Mouse (Mus musculus): Measurements from ENCODE around the gene Nkain4. TPM values are rescaled to one million over a fixed set of nuclear protein-coding genes. Genes with fewer than 3 reads are reported as not detected.
A peak's percentile ranks its signal among the peaks of the same experiment; 100 is the strongest.

Gene Nkain4
- polyA plus RNA-seq, 1 experiment from 2014 or later, result 53.3 TPM

DNA sequence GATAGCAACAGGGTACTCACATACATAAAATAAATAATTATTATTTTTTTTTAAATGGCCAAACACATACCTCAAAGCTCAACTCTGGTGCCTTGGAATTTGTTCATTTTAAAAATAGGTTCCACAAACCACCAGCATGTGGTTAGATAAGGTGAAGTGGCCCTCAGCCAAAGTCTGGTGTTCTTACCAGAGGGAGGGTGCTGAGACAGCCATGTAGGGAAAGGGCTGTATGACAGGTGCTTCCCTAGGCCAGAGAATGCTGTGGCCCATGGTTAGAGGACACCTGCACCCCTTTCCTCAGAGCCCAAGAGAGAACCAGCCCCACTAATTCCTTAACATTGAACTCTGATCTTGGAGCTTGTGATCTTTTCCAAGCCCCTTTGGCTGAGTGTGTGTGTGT lies 14.3 kb downstream of the Nkain4 start:
- no peak overlapping the region for H3K27ac ChIP-seq
- no peak overlapping the region for H3K4me2 ChIP-seq
- H3K4me3 ChIP-seq, result no peak overlapping the region
- no peaks in the 10 kb centered on the region for H3K27me3 ChIP-seq
- H3K9ac ChIP-seq, result no peak overlapping the region
- no peaks in the 10 kb centered on the region for H3K9me3 ChIP-seq (replicated peaks)
- peaks cover 20% of the 10 kb centered on the region for H3K36me3 ChIP-seq (ENCODE audit: poor library complexity, severe bottlenecking)
- no peaks in the 10 kb centered on the region for H3K4me1 ChIP-seq
- ATAC-seq, result no peak

DNA sequence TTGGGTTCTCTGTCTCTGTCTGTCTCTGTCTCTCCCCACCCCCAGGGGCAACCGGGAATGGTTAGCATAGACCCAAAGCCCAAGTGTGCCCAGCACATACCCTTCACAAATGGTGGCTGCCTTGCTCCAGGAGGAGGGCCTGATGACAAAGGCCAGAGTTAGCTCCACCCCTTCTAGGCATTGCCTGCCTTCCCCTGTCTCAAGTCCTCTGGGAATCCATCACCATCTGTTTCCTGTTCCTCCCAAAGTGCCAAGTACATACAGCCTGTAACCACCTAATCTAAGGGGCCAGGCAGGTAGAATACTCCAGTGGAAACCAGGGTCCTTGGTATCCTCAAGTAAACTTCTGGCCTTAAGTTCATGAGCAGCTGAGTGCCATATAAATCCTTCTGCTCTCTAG lies 22.1 kb downstream of the Nkain4 start:
- no peaks in the 10 kb centered on the region for H3K9me3 ChIP-seq (replicated peaks)
- WGBS, result 86% methylated on average over 1 of the region's 1 CpGs

DNA sequence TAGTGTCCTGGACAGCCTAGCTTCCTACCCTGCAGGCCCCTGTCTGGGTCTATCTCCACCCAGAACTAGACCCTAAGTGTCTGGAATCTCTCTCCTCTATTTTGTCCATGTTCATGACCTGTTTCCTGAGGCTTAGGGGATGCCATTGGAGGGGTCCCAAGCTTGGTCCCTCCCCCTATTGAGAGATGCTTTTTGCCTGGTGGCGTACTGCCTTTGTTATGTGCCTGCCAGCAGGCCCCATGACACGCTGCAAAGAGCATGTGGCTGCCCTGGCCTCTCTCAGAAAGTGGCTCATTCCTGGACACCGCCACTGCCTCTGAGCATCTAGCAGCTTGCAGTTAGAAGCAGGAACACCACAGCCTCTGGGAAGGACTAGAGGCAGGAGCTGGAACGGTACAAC lies 25.8 kb downstream of the Nkain4 start, which contains the start of gene Birc7:
Gene Birc7, plus strand, starts transcription at position 301 of the 400 bp plus-strand sequence.
- Histone ChIP-seq H3K36me3 (ENCODE audit: poor library complexity, severe bottlenecking) (0 out of 2 replicates have a peak, but pooled peaks cover 2% of the 10 kb centered on the region), H3K27ac (no peak within 1 kb of the TSS), H3K4me1 (0 out of 2 replicates have a peak, but pooled peaks cover 4% of the 10 kb centered on the region), H3K27me3 (peaks cover 7% of the 10 kb centered on the region; the same call in 1 of the 2 replicates), H3K4me3 (no peak within 1 kb of the TSS), H3K4me2 (no peak within 1 kb of the TSS), H3K9ac (peak within 1 kb of the TSS; percentile 45; the same call in 1 of the 2 replicates), H3K9me3 (replicated peaks) (no peaks in the 10 kb centered on the region)
- no peak for ATAC-seq
- WGBS, result 39% methylated on average over 4 of the region's 4 CpGs

More for the DNA sequence above, 22.1 kb downstream of the Nkain4 start:
- H3K27me3 ChIP-seq, result no peaks in the 10 kb centered on the region
- H3K4me3 ChIP-seq, result no peak overlapping the region
- peaks cover 11% of the 10 kb centered on the region; the same call in 1 of the 2 replicates for H3K36me3 ChIP-seq (ENCODE audit: poor library complexity, severe bottlenecking)
- no peak overlapping the region for H3K27ac ChIP-seq
- no peak overlapping the region for H3K9ac ChIP-seq
- H3K4me2 ChIP-seq, result no peak overlapping the region
- no peak for ATAC-seq
- 0 out of 2 replicates have a peak, but pooled peaks cover 4% of the 10 kb centered on the region for H3K4me1 ChIP-seq

DNA sequence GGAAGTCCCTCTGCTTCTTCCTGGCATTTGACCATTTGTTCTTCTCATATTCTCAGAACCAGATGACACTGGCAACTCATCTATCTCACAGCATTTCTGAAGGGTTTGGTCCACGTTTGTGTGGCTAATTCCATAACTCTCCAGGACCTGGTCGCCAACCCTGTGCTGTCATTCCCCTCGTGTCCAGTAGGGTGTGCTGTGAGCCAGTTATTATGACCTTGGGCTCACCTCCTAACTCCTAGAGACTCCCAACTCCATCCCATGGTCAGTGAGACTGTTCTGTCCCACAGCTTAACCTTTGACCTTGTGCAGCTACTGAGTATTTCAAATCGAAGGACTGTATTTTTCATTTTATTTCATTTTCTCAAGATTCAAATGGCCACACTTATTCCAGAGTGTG lies 29.3 kb downstream of the Nkain4 start:
- Histone ChIP-seq H3K36me3 (ENCODE audit: poor library complexity, severe bottlenecking) (no peaks in the 10 kb centered on the region), H3K9me3 (replicated peaks) (no peaks in the 10 kb centered on the region), H3K27ac (no peak overlapping the region), H3K27me3 (peaks cover 14% of the 10 kb centered on the region; the same call in 1 of the 2 replicates), H3K4me2 (no peak overlapping the region), H3K4me1 (peaks cover 8% of the 10 kb centered on the region; the same call in 1 of the 2 replicates), H3K4me3 (no peak overlapping the region), H3K9ac (no peak overlapping the region)
- no peak for ATAC-seq
- WGBS, result 6% methylated on average over 4 of the region's 4 CpGs

DNA sequence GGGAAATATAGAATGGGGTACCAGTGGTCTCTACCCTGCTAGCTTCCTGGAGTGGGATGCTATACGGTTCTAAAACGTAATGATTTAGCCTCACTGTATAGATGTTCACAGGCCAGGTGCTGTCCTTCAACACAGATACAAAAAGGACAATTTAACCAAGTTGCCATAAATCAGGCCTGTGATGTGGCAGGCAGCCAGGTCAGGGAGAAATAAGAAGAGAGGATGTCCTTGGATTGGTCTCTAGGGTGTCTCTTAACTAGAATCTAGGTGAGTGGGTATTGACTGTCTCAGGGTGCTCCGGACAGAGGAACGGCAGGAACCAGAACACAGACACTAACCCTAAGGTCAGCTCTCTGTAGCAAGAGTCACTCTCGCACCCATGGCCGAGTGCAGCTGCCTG lies 31.8 kb downstream of the Nkain4 start:
- H3K36me3 ChIP-seq (ENCODE audit: poor library complexity, severe bottlenecking), result peaks cover 11% of the 10 kb centered on the region
- H3K4me3 ChIP-seq, result no peak overlapping the region
- peaks cover 17% of the 10 kb centered on the region for H3K4me1 ChIP-seq
- H3K27me3 ChIP-seq, result peaks cover 14% of the 10 kb centered on the region; the same call in 1 of the 2 replicates
- no peak overlapping the region for H3K27ac ChIP-seq
- ATAC-seq, result no peak
- H3K4me2 ChIP-seq, result no peak overlapping the region
- H3K9ac ChIP-seq, result no peak overlapping the region
- 95% methylated on average over 6 of the region's 6 CpGs for WGBS
- H3K9me3 ChIP-seq (replicated peaks), result no peaks in the 10 kb centered on the region

DNA sequence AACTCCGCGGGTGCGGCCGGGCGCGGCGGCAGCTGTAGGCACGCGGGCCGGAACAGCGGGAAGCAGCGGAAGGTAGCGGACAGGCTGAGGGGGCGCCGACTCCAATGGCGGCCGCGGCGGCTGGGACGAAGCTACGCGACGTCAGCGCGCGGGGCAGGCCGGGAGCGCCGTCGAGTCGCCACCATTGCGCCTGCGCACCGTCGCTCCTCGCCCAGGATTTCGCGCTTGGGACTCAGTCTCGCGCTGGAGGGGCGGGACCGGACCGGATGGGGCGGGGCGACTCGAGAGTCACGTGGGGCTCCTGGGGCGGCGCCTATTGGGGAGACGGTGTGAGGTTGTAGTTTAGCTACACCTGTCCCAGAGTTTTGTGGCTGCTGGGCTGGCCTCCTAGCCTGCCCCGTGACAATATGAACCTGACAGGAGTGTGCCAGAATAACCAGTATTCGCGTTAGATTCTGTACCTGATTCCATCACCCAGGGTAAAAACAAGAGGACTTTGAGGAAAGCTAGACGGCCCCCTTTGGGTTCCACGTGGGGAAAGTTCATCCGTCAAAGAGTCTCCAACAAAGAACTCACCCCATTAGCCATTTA lies 33.6 kb downstream of the Nkain4 start, which contains the start of gene Ythdf1:
Gene Ythdf1, minus strand, starts transcription at position 140 of the 591 bp plus-strand sequence.
- WGBS, result 1% methylated on average over 31 of the region's 56 CpGs
- H3K9ac ChIP-seq, result peak within 1 kb of the TSS; percentile 98
- H3K27me3 ChIP-seq, result peaks cover 14% of the 10 kb centered on the region; the same call in 1 of the 2 replicates
- H3K4me2 ChIP-seq, result peak within 1 kb of the TSS; percentile 93
- peak within 1 kb of the TSS; percentile 100 for H3K4me3 ChIP-seq
- H3K4me1 ChIP-seq, result peaks cover 17% of the 10 kb centered on the region
- no peaks in the 10 kb centered on the region for H3K9me3 ChIP-seq (replicated peaks)
- H3K27ac ChIP-seq, result peak within 1 kb of the TSS; percentile 61; the same call in 1 of the 2 replicates
- ATAC-seq, result peak; percentile 96
- H3K36me3 ChIP-seq (ENCODE audit: poor library complexity, severe bottlenecking), result peaks cover 28% of the 10 kb centered on the region

DNA sequence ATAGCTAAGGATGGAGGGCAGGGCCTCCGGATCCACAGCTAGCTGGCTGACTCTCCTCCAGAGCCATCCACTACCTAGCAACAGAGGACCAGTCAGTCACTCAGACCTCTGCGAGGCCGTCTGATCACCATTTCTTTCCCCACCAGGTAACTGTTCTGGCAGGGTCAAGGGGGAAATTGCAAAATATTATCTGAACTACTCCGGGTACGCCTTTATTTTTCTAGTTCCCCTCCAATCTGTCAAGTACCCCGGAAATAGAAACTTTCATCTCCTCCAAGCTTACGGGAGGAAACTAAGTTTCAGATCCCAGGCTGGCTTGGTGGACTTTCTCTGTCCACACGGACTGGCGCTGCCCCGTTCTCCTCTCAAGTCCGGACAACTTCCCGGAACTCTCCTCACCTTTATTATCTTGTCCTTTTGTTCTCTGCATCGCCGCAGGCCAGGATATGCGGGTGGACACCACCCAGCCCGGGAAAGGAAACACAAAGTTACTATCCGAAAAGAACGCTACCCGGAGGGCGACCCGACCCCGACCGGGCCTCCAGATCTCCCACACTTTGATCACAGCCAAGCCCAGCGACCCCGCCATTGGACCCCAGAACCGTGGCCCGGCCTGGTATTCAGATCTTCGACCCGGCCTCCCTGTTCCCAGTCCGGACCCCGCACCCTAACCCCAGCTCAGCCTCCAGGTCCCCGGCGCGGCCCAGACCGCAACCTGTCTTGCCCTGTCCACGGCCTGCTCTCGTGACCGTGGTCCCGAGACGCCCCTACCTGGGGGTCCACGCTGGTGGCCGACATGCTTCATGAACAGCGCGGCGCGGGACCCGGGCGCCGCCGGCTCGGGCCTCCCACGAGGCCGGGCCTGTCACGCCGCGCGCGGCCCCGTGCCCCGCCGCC lies 34.3 kb downstream of the Nkain4 start:
- peak; percentile 73 for ATAC-seq
- peak overlapping the region; percentile 100 for H3K4me3 ChIP-seq
- H3K4me1 ChIP-seq, result peaks cover 17% of the 10 kb centered on the region
- H3K9ac ChIP-seq, result peak overlapping the region; percentile 98
- H3K27me3 ChIP-seq, result peaks cover 14% of the 10 kb centered on the region; the same call in 1 of the 2 replicates
- peaks cover 34% of the 10 kb centered on the region for H3K36me3 ChIP-seq (ENCODE audit: poor library complexity, severe bottlenecking)
- under 1% methylated on average over 49 of the region's 61 CpGs for WGBS
- H3K9me3 ChIP-seq (replicated peaks), result no peaks in the 10 kb centered on the region
- H3K4me2 ChIP-seq, result peak overlapping the region; percentile 93
- peak overlapping the region; percentile 61; the same call in 1 of the 2 replicates for H3K27ac ChIP-seq

DNA sequence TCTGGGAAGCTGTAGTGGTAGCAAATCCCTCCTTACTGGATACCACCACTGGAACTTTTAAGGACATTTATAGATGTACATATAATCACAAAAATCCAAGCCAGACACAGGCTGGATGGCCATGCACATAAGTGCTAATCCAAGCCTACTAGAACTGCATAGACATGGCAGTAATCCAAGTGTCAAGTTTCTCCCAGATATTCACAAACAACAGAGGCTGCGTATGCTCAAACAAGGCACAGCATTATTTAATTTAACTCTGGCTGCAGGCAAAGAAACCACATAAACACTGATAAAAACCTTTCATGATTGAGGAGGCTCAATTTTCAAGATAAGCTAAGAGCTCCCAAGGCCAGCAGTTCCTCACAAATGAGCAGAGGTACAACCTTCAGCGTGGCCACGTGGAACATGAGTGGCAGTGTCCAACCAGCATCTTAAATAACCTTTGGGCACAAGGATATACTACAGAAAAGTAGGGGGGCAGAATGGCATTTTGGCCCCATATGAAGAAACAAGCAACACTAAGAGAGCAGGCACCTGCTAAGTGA lies 38.5 kb downstream of the Nkain4 start:
- no peak for ATAC-seq
- Histone ChIP-seq H3K4me3 (no peak overlapping the region), H3K9ac (no peak overlapping the region), H3K27ac (no peak overlapping the region), H3K4me1 (peaks cover 13% of the 10 kb centered on the region), H3K27me3 (no peaks in the 10 kb centered on the region), H3K4me2 (no peak overlapping the region), H3K36me3 (ENCODE audit: poor library complexity, severe bottlenecking) (peaks cover 73% of the 10 kb centered on the region), H3K9me3 (replicated peaks) (no peaks in the 10 kb centered on the region)
- WGBS, result 91% methylated on average over 3 of the region's 3 CpGs

DNA sequence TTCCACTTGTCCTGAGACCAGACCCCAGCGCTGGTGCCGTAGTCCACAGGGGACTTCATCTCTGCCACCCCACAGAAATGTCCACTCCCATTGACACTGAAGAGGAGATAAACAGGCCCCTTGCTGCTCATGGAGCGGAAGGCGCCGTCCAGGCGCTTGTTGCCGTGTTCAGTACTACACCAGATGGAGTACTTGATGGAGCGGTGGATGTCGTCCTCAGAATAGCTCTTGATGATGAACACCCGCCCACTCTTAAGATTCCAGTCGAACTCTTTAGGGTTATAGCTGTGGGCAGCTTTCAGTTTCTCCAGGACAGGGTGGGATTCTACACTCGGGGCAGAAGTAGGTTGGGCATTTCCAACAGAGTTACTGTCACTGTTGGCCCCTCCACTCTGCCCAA lies 43.6 kb downstream of the Nkain4 start:
- no peak for ATAC-seq
- peaks cover 86% of the 10 kb centered on the region for H3K36me3 ChIP-seq (ENCODE audit: poor library complexity, severe bottlenecking)

DNA sequence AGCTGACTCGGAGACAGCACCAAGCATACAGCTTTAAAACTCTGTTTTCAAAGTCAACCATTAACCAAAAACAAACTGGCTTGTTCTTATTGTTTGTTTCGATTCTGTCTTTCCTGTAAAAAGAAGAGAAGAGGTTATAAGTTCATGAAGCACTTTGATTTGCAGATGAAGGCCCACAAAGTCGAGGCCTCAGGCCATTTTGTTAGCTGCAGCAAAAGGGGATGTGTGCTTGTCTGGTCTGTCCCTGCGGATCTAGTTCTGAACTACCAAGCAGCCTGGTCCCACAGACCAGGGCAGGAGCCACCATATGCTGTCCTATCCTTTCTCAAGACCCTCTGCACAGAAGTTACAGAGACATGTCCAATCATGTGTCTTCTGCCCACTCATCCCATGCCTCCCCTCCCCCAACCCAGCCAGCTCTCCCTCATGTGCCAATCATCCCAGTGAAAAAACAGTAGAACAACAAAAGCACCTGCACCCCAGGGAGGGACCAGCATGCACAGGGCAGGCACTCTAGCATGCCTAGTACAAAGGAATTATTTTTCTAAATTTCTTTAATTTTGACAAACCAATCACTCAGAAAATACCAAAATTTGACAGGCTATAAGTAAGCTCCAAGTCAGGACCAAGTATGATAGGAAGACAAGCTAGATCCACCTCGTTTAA lies 48.8 kb downstream of the Nkain4 start:
- Histone ChIP-seq H3K4me1 (peaks cover 12% of the 10 kb centered on the region; the same call in 1 of the 2 replicates), H3K27ac (no peak overlapping the region), H3K4me2 (no peak overlapping the region), H3K9me3 (replicated peaks) (no peaks in the 10 kb centered on the region), H3K4me3 (no peak overlapping the region), H3K36me3 (ENCODE audit: poor library complexity, severe bottlenecking) (peaks cover 60% of the 10 kb centered on the region), H3K9ac (no peak overlapping the region), H3K27me3 (no peaks in the 10 kb centered on the region)
- no peak for ATAC-seq
- WGBS, result 83% methylated on average over 5 of the region's 5 CpGs

More for the DNA sequence above, 43.6 kb downstream of the Nkain4 start:
- no peak overlapping the region for H3K27ac ChIP-seq
- no peak overlapping the region for H3K4me3 ChIP-seq
- peaks cover 8% of the 10 kb centered on the region; the same call in 1 of the 2 replicates for H3K4me1 ChIP-seq
- 96% methylated on average over 12 of the region's 12 CpGs for WGBS
- H3K9me3 ChIP-seq (replicated peaks), result no peaks in the 10 kb centered on the region
- H3K9ac ChIP-seq, result no peak overlapping the region
- no peaks in the 10 kb centered on the region for H3K27me3 ChIP-seq
- H3K4me2 ChIP-seq, result no peak overlapping the region

DNA sequence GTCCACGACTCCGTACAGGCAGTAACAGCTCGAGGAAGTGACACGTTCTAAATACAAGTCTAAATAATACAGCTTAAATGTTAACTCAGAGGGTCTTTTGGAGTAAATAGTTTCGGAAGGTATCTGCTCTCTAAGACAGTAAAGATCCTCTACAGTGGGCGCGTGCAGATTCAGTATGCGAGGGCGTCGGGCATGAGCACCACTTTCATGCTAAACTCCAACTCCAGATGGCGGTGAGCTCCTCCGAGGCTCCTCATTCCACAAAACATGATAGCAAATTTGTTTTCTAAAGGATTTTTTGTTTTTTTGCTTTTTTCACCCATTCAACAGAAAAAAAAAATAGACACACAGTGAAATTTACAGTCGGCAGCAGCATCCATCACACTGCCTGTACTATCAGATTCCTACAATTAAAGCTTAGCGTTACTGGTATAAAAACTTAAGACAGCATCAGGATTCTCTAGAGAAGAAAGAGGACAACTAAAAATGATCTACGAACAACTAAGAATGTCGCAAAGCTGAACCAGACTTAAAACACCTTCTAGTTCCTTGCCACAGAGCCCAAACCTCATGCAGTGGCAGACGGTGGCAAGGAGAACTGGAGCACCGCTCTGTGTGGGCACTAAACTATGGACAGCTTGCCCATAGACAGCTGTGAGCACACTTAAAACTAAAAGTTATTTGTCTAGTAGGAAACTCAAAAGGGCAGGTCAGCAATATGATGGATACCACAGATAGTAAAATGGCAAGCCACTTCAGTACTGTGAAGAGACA lies 49.9 kb downstream of the Nkain4 start:
- Histone ChIP-seq H3K4me2 (no peak overlapping the region), H3K4me3 (no peak overlapping the region), H3K9me3 (replicated peaks) (no peaks in the 10 kb centered on the region), H3K9ac (no peak overlapping the region), H3K36me3 (ENCODE audit: poor library complexity, severe bottlenecking) (peaks cover 51% of the 10 kb centered on the region), H3K27me3 (no peaks in the 10 kb centered on the region), H3K27ac (no peak overlapping the region), H3K4me1 (peaks cover 12% of the 10 kb centered on the region; the same call in 1 of the 2 replicates)
- WGBS, result 93% methylated on average over 18 of the region's 18 CpGs
- ATAC-seq, result no peak
